Mouse (Mus musculus): Measurements from ENCODE around the gene Vps33b. TPM values are rescaled to one million over a fixed set of nuclear protein-coding genes. Genes with fewer than 3 reads are reported as not detected.
"Not testable (repeated sequence)": the region's sequence is repeated elsewhere in the genome, so short reads cannot be mapped to it uniquely, and the experiment has no call there.

The Vps33b gene
- polyA plus RNA-seq, 1 experiment from 2014 or later, result 17.4 TPM

- H3K4me1 ChIP-seq, result peaks cover 23% of the 10 kb centered on the region
- no peak overlapping the region for H3K4me3 ChIP-seq
- WGBS, result 94% methylated on average over 4 of the region's 4 CpGs
- no peak overlapping the region for H3K9ac ChIP-seq (replicated peaks)
- no peak overlapping the region for H3K27ac ChIP-seq (replicated peaks)
- no peaks in the 10 kb centered on the region for H3K27me3 ChIP-seq
- no peak overlapping the region for H3K4me2 ChIP-seq (replicated peaks)
- ATAC-seq (replicated peaks), result no peak
- H3K36me3 ChIP-seq, result peaks cover 11% of the 10 kb centered on the region
- H3K9me3 ChIP-seq, result no peaks in the 10 kb centered on the region
Observed at GRCm38 (mm10) chr7:80298754-80299153, 29.3 kb downstream of the Vps33b start.

DNA sequence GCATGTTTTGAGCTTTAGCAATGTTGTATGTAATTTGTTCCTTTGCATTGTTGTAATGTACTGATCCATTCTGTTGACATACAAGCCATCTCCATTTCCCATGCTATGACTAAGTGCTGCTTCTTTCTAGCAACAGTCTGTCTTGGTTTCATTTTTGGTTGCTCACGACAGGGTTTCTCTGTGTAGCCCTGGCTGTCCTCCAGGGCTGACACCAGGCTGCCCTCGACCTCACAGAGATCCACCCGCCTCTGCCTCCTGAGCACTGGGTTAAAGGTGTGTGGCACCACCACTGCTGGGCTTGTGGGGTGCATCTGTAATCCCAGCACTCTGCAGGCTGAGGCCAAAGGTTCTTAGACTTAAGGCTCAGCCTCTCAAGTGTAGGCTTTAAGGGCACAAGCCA is 30.1 kb downstream of the Vps33b start:
- Histone ChIP-seq H3K9me3 (no peaks in the 10 kb centered on the region), H3K27me3 (no peaks in the 10 kb centered on the region), H3K9ac (replicated peaks) (no peak overlapping the region), H3K4me3 (no peak overlapping the region), H3K27ac (replicated peaks) (no peak overlapping the region), H3K4me1 (peaks cover 21% of the 10 kb centered on the region), H3K4me2 (replicated peaks) (no peak overlapping the region), H3K36me3 (peaks cover 18% of the 10 kb centered on the region)
- ATAC-seq (replicated peaks), result no peak
- WGBS, result 91% methylated on average over 3 of the region's 3 CpGs

- WGBS, result 88% methylated on average over 2 of the region's 2 CpGs
- no peaks in the 10 kb centered on the region for H3K9me3 ChIP-seq
- H3K9ac ChIP-seq (replicated peaks), result no peak overlapping the region
- H3K27ac ChIP-seq (replicated peaks), result no peak overlapping the region
- no peaks in the 10 kb centered on the region for H3K27me3 ChIP-seq
- H3K4me1 ChIP-seq, result peaks cover 7% of the 10 kb centered on the region
- no peak for ATAC-seq (replicated peaks)
- H3K4me3 ChIP-seq, result no peak overlapping the region
- H3K36me3 ChIP-seq, result peaks cover 36% of the 10 kb centered on the region
- H3K4me2 ChIP-seq (replicated peaks), result no peak overlapping the region
Observed at GRCm38 (mm10) chr7:80301522-80301921, 32.1 kb downstream of the Vps33b start.

DNA sequence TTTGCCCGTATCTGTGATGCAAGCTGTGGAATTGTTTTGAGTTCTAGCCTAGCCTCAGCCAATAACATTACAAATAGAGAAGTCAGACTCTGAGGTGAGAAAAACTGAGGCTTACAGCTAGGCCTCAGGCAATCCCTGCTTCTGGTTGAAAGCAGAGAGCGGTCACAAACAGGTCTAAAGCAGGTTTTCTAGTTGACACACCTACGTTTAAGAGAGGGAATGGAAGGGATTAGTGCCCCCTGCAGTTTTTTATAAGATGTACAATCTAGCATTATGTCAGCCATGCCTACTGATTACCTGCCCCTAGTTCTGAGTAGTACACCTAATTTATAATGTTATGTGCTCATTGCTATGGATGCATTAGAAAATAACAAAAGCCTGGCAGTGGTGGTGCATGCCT is 38.3 kb downstream of the Vps33b start:
- Histone ChIP-seq H3K4me1 (no peaks in the 10 kb centered on the region), H3K36me3 (peaks cover 62% of the 10 kb centered on the region), H3K4me3 (no peak overlapping the region), H3K27me3 (no peaks in the 10 kb centered on the region), H3K27ac (replicated peaks) (no peak overlapping the region), H3K4me2 (replicated peaks) (no peak overlapping the region), H3K9me3 (no peaks in the 10 kb centered on the region), H3K9ac (replicated peaks) (no peak overlapping the region)
- ATAC-seq (replicated peaks), result no peak
- 77% methylated on average over 3 of the region's 3 CpGs for WGBS

DNA sequence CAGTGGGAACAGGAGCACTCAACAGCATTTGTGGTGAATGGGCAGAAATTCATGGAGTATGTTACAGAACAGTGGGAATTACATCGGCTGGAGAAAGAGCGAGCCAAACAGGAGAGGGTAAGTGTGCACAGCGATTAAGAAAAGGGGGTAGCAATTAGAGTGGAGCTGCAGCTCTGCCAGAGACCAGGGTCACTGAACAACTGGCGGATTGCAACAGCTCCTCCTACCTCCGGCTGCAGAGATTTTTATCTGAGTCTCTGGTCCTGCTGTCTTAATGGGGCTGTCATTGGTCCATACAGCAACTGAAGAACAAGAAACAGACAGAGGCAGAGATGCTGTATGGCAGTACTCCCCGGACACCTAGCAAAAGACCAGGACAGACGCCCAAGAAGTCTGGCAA is 41.3 kb downstream of the Vps33b start:
- no peak for ATAC-seq (replicated peaks)
- no peak overlapping the region for H3K4me3 ChIP-seq
- no peak overlapping the region for H3K27ac ChIP-seq (replicated peaks)
- H3K36me3 ChIP-seq, result peaks cover 65% of the 10 kb centered on the region
- no peaks in the 10 kb centered on the region for H3K27me3 ChIP-seq
- H3K4me1 ChIP-seq, result no peaks in the 10 kb centered on the region
- no peaks in the 10 kb centered on the region for H3K9me3 ChIP-seq
- no peak overlapping the region for H3K9ac ChIP-seq (replicated peaks)
- no peak overlapping the region for H3K4me2 ChIP-seq (replicated peaks)
- WGBS, result 71% methylated on average over 7 of the region's 7 CpGs

DNA sequence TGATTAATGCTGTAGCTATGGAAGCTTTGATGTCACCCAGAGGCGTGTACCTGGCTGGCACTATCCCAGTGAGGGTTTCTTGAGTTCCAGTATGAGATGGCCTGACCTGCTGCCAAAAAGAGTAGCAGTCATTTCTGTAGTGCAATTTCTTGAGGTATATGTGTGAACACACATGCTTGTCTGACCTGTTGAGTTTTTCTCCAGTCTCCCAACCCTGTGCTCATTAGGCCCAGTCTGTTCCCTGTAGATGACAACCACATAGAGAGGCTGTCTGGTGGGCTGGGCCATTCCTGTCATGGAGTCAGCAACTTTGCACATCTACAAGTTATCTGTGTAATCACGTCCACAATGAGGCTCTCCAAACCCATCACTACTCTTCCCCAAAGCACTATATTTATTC is 46.3 kb downstream of the Vps33b start:
- H3K36me3 ChIP-seq, result peaks cover 54% of the 10 kb centered on the region
- 81% methylated on average over 2 of the region's 2 CpGs for WGBS
- no peaks in the 10 kb centered on the region for H3K9me3 ChIP-seq
- no peak overlapping the region for H3K4me2 ChIP-seq (replicated peaks)
- ATAC-seq (replicated peaks), result no peak
- no peaks in the 10 kb centered on the region for H3K27me3 ChIP-seq
- H3K4me1 ChIP-seq, result peaks cover 3% of the 10 kb centered on the region; the same call in 1 of the 2 replicates
- no peak overlapping the region for H3K27ac ChIP-seq (replicated peaks)
- no peak overlapping the region for H3K9ac ChIP-seq (replicated peaks)
- no peak overlapping the region for H3K4me3 ChIP-seq

GRCm38 (mm10) chr7:80317439-80318115 is 48.1 kb downstream of the Vps33b start:
- Histone ChIP-seq H3K9me3 (no peaks in the 10 kb centered on the region), H3K27me3 (no peaks in the 10 kb centered on the region), H3K4me1 (peaks cover 10% of the 10 kb centered on the region), H3K27ac (replicated peaks) (no peak overlapping the region), H3K9ac (replicated peaks) (no peak overlapping the region), H3K36me3 (peaks cover 45% of the 10 kb centered on the region), H3K4me2 (replicated peaks) (no peak overlapping the region), H3K4me3 (no peak overlapping the region)
- 74% methylated on average over 1 of the region's 1 CpGs for WGBS
- no peak for ATAC-seq (replicated peaks)

DNA sequence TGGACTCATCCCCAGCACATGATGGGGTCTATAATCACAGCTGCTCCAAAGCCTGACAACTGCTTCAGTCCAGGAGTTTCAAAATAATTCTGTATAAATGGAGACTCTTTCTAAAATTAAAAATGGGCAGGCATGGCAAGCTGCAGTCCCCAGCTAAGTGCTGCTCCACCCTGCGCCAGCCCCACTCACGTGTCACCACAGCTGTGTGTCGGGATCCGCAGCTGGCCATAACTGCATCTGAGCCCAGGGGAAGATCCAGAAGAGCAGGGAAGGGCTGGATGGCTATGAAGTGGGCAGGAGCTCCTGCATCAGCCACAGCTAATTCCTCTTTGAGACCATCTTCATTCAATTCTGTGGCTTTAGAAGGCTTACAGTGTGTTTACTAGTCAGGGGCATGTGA is 49.2 kb downstream of the Vps33b start:
- H3K4me1 ChIP-seq, result peaks cover 21% of the 10 kb centered on the region
- peaks cover 35% of the 10 kb centered on the region for H3K36me3 ChIP-seq
- no peak overlapping the region for H3K27ac ChIP-seq (replicated peaks)
- H3K9ac ChIP-seq (replicated peaks), result no peak overlapping the region
- no peaks in the 10 kb centered on the region for H3K27me3 ChIP-seq
- no peak overlapping the region for H3K4me2 ChIP-seq (replicated peaks)
- H3K4me3 ChIP-seq, result no peak overlapping the region
- ATAC-seq (replicated peaks), result no peak
- no peaks in the 10 kb centered on the region for H3K9me3 ChIP-seq
- WGBS, result 96% methylated on average over 4 of the region's 4 CpGs

GRCm38 (mm10) chr7:80319846-80320496 is 50.5 kb downstream of the Vps33b start:
- WGBS, result 85% methylated on average over 19 of the region's 19 CpGs
- Histone ChIP-seq H3K27me3 (no peaks in the 10 kb centered on the region), H3K4me2 (replicated peaks) (no peak overlapping the region), H3K27ac (replicated peaks) (no peak overlapping the region), H3K4me1 (peaks cover 21% of the 10 kb centered on the region), H3K9ac (replicated peaks) (no peak overlapping the region), H3K36me3 (peaks cover 23% of the 10 kb centered on the region), H3K4me3 (no peak overlapping the region), H3K9me3 (no peaks in the 10 kb centered on the region)
- ATAC-seq (replicated peaks), result no peak

DNA sequence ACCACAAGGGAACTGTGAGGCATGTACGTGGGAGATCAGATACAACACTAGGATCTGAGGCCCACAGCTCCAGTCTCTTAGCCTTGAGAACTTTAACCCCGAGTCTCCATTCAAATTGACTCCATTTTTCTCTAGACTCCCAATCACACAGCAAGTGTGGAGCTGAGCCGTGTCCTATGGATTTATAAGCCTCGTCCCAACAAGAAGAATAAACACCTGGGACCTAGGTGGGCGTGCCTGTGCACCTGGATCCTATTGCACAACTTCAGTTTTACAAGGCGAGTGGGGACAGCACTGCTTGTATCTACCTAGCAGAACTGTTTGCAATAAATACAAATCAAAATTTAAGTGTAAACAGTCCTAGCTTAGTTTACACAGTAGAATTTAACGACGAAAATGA is 53.9 kb downstream of the Vps33b start:
- peak overlapping the region; percentile 71 for H3K9ac ChIP-seq (replicated peaks)
- H3K4me2 ChIP-seq (replicated peaks), result peak overlapping the region; percentile 65
- no peaks in the 10 kb centered on the region for H3K27me3 ChIP-seq
- no peak for ATAC-seq (replicated peaks)
- 17% methylated on average over 8 of the region's 8 CpGs for WGBS
- H3K4me1 ChIP-seq, result peaks cover 17% of the 10 kb centered on the region
- H3K9me3 ChIP-seq, result no peaks in the 10 kb centered on the region
- H3K36me3 ChIP-seq, result peaks cover 35% of the 10 kb centered on the region
- H3K4me3 ChIP-seq, result peak overlapping the region; percentile 63
- H3K27ac ChIP-seq (replicated peaks), result peak overlapping the region; percentile 94

DNA sequence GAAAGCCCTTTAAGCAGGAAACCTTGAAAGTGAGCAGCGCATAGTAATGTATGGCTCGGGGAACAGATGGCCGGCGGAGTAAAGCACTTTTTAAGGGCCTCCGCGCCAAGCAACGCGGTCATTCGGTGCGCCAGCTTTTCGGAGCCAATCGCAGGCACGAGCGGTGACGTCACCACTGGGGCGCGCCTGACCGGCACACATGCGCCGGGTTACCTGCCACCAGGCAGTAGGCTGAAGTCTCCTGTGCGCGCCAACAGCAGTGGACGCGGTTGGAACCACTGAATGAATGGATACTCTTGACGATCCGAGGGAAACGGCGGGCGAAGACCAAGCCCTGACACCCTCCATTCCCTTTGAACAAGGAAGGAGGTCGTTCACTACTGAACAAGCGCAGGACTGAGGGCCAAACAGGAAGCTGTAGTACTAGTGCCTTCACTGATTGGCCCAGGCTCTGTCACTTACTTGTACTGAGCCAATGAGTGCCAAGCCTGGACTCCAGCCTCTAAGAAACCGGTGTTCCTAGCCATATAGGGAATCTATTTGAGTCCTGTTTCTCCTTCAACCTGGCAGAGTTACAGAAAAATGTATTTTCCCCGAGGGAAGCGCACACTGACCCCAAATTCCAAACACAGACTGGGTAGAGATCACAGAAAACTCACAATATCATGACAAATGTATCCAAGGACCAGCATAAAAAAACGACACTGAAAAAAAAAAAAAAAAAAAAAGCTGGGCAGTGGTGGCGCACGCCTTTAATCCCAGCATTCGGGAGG is 54.8 kb downstream of the Vps33b start, which contains the start of gene Rccd1:
Gene Rccd1, minus strand, starts transcription at position 412 of the 773 bp plus-strand sequence.
- peaks cover 17% of the 10 kb centered on the region for H3K4me1 ChIP-seq
- WGBS, result 2% methylated on average over 38 of the region's 38 CpGs
- H3K4me2 ChIP-seq (replicated peaks), result peak within 1 kb of the TSS; percentile 65
- peak; percentile 99 for ATAC-seq (replicated peaks)
- H3K4me3 ChIP-seq, result peak within 1 kb of the TSS; percentile 63
- peak within 1 kb of the TSS; percentile 71 for H3K9ac ChIP-seq (replicated peaks)
- H3K9me3 ChIP-seq, result no peaks in the 10 kb centered on the region
- H3K36me3 ChIP-seq, result peaks cover 40% of the 10 kb centered on the region
- H3K27ac ChIP-seq (replicated peaks), result peak within 1 kb of the TSS; percentile 94
- H3K27me3 ChIP-seq, result no peaks in the 10 kb centered on the region

DNA sequence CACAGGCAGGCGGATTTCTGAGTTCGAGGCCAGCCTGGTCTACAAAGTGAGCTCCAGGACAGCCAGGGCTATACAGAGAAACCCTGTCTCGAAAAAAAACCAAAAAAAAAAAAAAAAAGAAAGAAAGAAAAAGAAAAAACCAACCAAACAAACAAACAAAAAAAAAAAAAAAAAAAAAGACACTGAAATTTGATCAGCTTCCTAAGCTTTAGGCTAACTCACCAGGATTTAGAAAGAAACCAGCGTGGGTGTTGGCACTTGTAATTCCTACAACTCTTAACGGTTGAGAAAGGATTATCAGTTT is 55.3 kb downstream of the Vps33b start:
- H3K4me2 ChIP-seq (replicated peaks), result 0 out of 2 replicates have a peak overlapping the region, but pooled peaks have one; percentile 65
- not testable (repeated sequence) for H3K9me3 ChIP-seq; H3K9ac ChIP-seq (replicated peaks); H3K27me3 ChIP-seq; ATAC-seq (replicated peaks)
- peaks cover 17% of the 10 kb centered on the region for H3K4me1 ChIP-seq
- WGBS, result 51% methylated on average over 5 of the region's 5 CpGs
- H3K4me3 ChIP-seq, result peak overlapping the region; percentile 63; the same call in 1 of the 2 replicates
- H3K36me3 ChIP-seq, result peaks cover 46% of the 10 kb centered on the region
- peak overlapping the region; percentile 94 for H3K27ac ChIP-seq (replicated peaks)
